Mouse (Mus musculus) kidney, postnatal 0 days (tissue): ENCODE measurements around the gene Adpgk. TPM values are rescaled to one million over a fixed set of nuclear protein-coding genes. Genes with fewer than 3 reads are reported as not detected.
A peak's percentile ranks its signal among the peaks of the same experiment; 100 is the strongest.

Source experiments
- ATAC-seq: fragments of 200-750 bp; cut with Nextera tagmentation; replicated peaks from 2 replicates; pipeline ENCODE4 v1.8.0; 2017; ENCODE audit warnings: low read depth, moderate number of reproducible peaks, moderate TSS enrichment, moderate library complexity; ENCODE audit not compliant: low FRiP score
- DNase-seq: peaks from one replicate; pipeline ENCODE4 v3.0.0-alpha.2; 2016; ENCODE audit warnings: low spot score
- H3K27ac ChIP-seq: fragments of 300-500 bp; sonication (generic); 2 replicates; pipeline ENCODE4 v1.5.1; 2014; ENCODE audit warnings: mild to moderate bottlenecking
- H3K27me3 ChIP-seq: fragments of 300-500 bp; sonication (generic); 2 replicates; pipeline ENCODE4 v1.6.1; 2014; ENCODE audit warnings: low read length, mixed read lengths; ENCODE audit not compliant: insufficient read depth
- H3K36me3 ChIP-seq: fragments of 300-500 bp; sonication (generic); 2 replicates; pipeline ENCODE4 v1.6.1; 2014; ENCODE audit warnings: low read length, mixed read lengths; ENCODE audit not compliant: insufficient read depth
- H3K4me1 ChIP-seq: fragments of 300-500 bp; sonication (generic); replicated peaks from 2 replicates; pipeline ENCODE4 v1.6.1; 2014; ENCODE audit warnings: antibody characterized with exemption, low read length, mixed read lengths; ENCODE audit not compliant: insufficient read depth
- H3K4me2 ChIP-seq: fragments of 300-500 bp; sonication (generic); 2 replicates; pipeline ENCODE4 v1.6.1; 2014; ENCODE audit warnings: mild to moderate bottlenecking, low read length, moderate library complexity, mixed read lengths
- H3K4me3 ChIP-seq: fragments of 300-500 bp; sonication (generic); replicated peaks from 2 replicates; pipeline ENCODE4 v1.5.1; 2014; ENCODE audit warnings: low read depth, low read length
- H3K9ac ChIP-seq: fragments of 300-500 bp; sonication (generic); 2 replicates; pipeline ENCODE4 v1.6.1; 2014; ENCODE audit warnings: low read depth, low read length
- H3K9me3 ChIP-seq: fragments of 300-500 bp; sonication (generic); replicated peaks from 2 replicates; pipeline ENCODE4 v1.6.1; 2016; ENCODE audit warnings: low read length, inconsistent platforms, mixed read lengths
- CTCF ChIP-seq: IDR thresholded peaks from 2 replicates; pipeline ENCODE4 v1.5.1; 2016; ENCODE audit warnings: antibody characterized with exemption, low read depth, mild to moderate bottlenecking, moderate library complexity
- WGBS: fragments of 180-500 bp; shearing (Covaris S2); extraction: QIAGEN DNeasy Blood & Tissue Kit; methylation state at CpG from one replicate; pipeline ENCODE4 v1.1.7; 2014; 5-methylcytosine and 5-hydroxymethylcytosine counted together
- polyA plus RNA-seq: library from polyadenylated mRNA; unstranded; fragments of >200 nt; fragmentation: Nextera tagmentation; extraction: Ambion mirVana; gene quantifications from 2 replicates; pipeline ENCODE4 v1.2.1, GENCODE M21; 2015

Gene Adpgk
- polyA plus RNA-seq: 26.0 and 26.9 TPM in 2 replicates

GRCm38 (mm10) chr9:59290957-59291687 lies at the start of gene Adpgk:
TSS of gene Adpgk (plus strand) at chr9:59291558.
- H3K36me3 ChIP-seq: no peaks in the 10 kb centered on the region
- TF ChIP-seq CTCF: peak; percentile 73
- under 1% methylated on average over 58 of the region's 58 CpGs for WGBS
- 0 out of 2 replicates have a peak, but pooled peaks cover 3% of the 10 kb centered on the region for H3K4me1 ChIP-seq
- peak within 1 kb of the TSS; percentile 87 for H3K27ac ChIP-seq
- peak; percentile 99 for ATAC-seq
- H3K4me2 ChIP-seq: peak within 1 kb of the TSS; percentile 76
- DNase-seq: peak; percentile 99
- no peaks in the 10 kb centered on the region for H3K27me3 ChIP-seq
- H3K9ac ChIP-seq: peak within 1 kb of the TSS; percentile 76
- peak within 1 kb of the TSS; percentile 77 for H3K4me3 ChIP-seq
- no peaks in the 10 kb centered on the region for H3K9me3 ChIP-seq

- Histone ChIP-seq H3K9me3 (no peaks in the 10 kb centered on the region), H3K4me3 (no peak overlapping the region), H3K27me3 (no peaks in the 10 kb centered on the region), H3K36me3 (no peaks in the 10 kb centered on the region), H3K4me2 (no peak overlapping the region), H3K4me1 (no peaks in the 10 kb centered on the region), H3K27ac (no peak overlapping the region), H3K9ac (no peak overlapping the region)
- no peak for ATAC-seq
- WGBS: 44% methylated on average over 7 of the region's 7 CpGs
- TF ChIP-seq CTCF: no peak
- DNase-seq: no peak
Observed at GRCm38 (mm10) chr9:59245181-59245580, 46.2 kb upstream of the Adpgk start.

- no peak for TF ChIP-seq CTCF
- no peak for DNase-seq
- no peak overlapping the region for H3K9ac ChIP-seq
- H3K4me3 ChIP-seq: no peak overlapping the region
- H3K36me3 ChIP-seq: no peaks in the 10 kb centered on the region
- 29% methylated on average over 6 of the region's 6 CpGs for WGBS
- no peaks in the 10 kb centered on the region for H3K27me3 ChIP-seq
- no peaks in the 10 kb centered on the region for H3K4me1 ChIP-seq
- H3K9me3 ChIP-seq: no peaks in the 10 kb centered on the region
- no peak overlapping the region for H3K27ac ChIP-seq
- no peak for ATAC-seq
- H3K4me2 ChIP-seq: no peak overlapping the region
Observed at GRCm38 (mm10) chr9:59246456-59247029, 44.8 kb upstream of the Adpgk start.

- Histone ChIP-seq H3K4me1 (no peaks in the 10 kb centered on the region), H3K27ac (no peak overlapping the region), H3K9ac (no peak overlapping the region), H3K27me3 (no peaks in the 10 kb centered on the region), H3K4me2 (no peak overlapping the region), H3K4me3 (no peak overlapping the region), H3K9me3 (no peaks in the 10 kb centered on the region), H3K36me3 (no peaks in the 10 kb centered on the region)
- peak; percentile 53 for DNase-seq
- 58% methylated on average over 3 of the region's 3 CpGs for WGBS
- no peak for ATAC-seq
- TF ChIP-seq CTCF: peak; percentile 53
Observed at GRCm38 (mm10) chr9:59249359-59249758, 42.0 kb upstream of the Adpgk start.

GRCm38 (mm10) chr9:59250272-59250671 lies 41.1 kb upstream of the Adpgk start:
- no peaks in the 10 kb centered on the region for H3K27me3 ChIP-seq
- WGBS: 67% methylated on average over 3 of the region's 3 CpGs
- no peaks in the 10 kb centered on the region for H3K9me3 ChIP-seq
- ATAC-seq: no peak
- no peaks in the 10 kb centered on the region for H3K4me1 ChIP-seq
- DNase-seq: no peak
- no peak overlapping the region for H3K4me2 ChIP-seq
- no peak overlapping the region for H3K27ac ChIP-seq
- H3K9ac ChIP-seq: no peak overlapping the region
- peak; percentile 49 for TF ChIP-seq CTCF
- no peaks in the 10 kb centered on the region for H3K36me3 ChIP-seq
- no peak overlapping the region for H3K4me3 ChIP-seq

GRCm38 (mm10) chr9:59254716-59255421 lies 36.5 kb upstream of the Adpgk start:
- Histone ChIP-seq H3K27ac (no peak overlapping the region), H3K9me3 (no peaks in the 10 kb centered on the region)

More at GRCm38 (mm10) chr9:59254716-59255421, 36.5 kb upstream of the Adpgk start:
- WGBS: 69% methylated on average over 5 of the region's 5 CpGs
- ATAC-seq: no peak
- Histone ChIP-seq H3K4me1 (0 out of 2 replicates have a peak, but pooled peaks cover 3% of the 10 kb centered on the region), H3K27me3 (no peaks in the 10 kb centered on the region), H3K4me3 (no peak overlapping the region), H3K4me2 (no peak overlapping the region), H3K36me3 (no peaks in the 10 kb centered on the region), H3K9ac (no peak overlapping the region)
- no peak for TF ChIP-seq CTCF
- no peak for DNase-seq
